Mouse (Mus musculus): ENCODE measurements at regions not wholly inside any gene's neighbourhood (a gene's known extent, or its start where the extent isn't known, plus 50 kb on each side); places are given as distances from the start of the nearest gene placed in this dataset.

DNA sequence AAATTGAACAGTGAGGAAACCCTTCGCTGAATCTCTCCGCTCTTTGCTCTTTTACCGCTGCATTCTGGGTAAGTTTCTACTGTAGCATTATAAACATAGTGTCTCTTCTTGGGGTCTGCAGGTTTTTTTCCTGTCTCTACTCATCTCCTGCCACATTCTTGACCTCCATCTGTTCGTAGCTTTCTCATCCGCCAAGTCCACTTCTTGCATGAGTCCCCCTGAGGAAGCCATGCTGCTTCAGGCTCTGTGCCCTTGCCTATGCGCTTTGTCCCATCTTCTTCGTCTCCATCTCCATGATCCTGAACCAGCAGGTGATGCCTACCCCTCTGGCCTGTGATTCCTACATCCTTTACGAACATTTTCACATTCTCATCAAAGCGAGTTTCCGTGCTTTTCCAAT is 60.0 kb upstream of the 4930583I09Rik start:
- ATAC-seq (ENCODE audit: insufficient number of reproducible peaks, insufficient read depth, low FRiP score, low read depth) = no peak
- no peaks in the 10 kb centered on the region for H3K36me3 ChIP-seq (ENCODE audit: control insufficient read depth, insufficient read depth, low read length)
- no peaks in the 10 kb centered on the region for H3K4me1 ChIP-seq (ENCODE audit: control insufficient read depth, insufficient read depth, low read length)
- H3K4me3 ChIP-seq (ENCODE audit: low read depth, low read length) = no peak overlapping the region
- no peaks in the 10 kb centered on the region for H3K27me3 ChIP-seq (ENCODE audit: control insufficient read depth, insufficient read depth, low read length)
- H3K4me2 ChIP-seq (replicated peaks; ENCODE audit: low read depth, low read length) = no peak overlapping the region
- no peaks in the 10 kb centered on the region for H3K9me3 ChIP-seq (ENCODE audit: control insufficient read depth, low read depth, low read length)
- 95% methylated on average over 10 of the region's 10 CpGs for WGBS
- H3K9ac ChIP-seq (replicated peaks; ENCODE audit: low read depth, low read length) = no peak overlapping the region
- H3K27ac ChIP-seq (ENCODE audit: low read length) = no peak overlapping the region

DNA sequence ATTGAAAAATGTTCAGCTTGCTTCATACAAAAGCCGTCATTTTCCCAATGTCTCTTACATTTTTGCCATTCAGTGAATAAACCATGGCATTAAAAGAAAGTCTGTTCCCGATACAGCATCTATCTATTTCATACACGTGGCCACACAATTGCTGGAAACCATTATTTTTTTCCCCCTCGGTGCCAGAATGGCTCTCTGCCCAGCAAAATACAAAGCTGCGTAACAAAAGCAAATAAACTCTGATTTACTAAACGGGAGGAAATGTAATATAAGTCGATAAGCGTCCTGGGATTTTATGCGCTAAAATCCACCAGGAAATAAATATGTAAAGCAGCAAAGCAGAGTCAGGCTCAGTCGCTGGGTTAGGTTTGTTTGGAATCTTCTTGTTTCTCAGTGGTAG is 59.6 kb upstream of the 4930583I09Rik start:
- Histone ChIP-seq H3K4me3 (ENCODE audit: low read depth, low read length) (no peak overlapping the region), H3K9ac (replicated peaks; ENCODE audit: low read depth, low read length) (no peak overlapping the region), H3K27me3 (ENCODE audit: control insufficient read depth, insufficient read depth, low read length) (no peaks in the 10 kb centered on the region), H3K9me3 (ENCODE audit: control insufficient read depth, low read depth, low read length) (no peaks in the 10 kb centered on the region), H3K4me2 (replicated peaks; ENCODE audit: low read depth, low read length) (no peak overlapping the region), H3K36me3 (ENCODE audit: control insufficient read depth, insufficient read depth, low read length) (no peaks in the 10 kb centered on the region), H3K4me1 (ENCODE audit: control insufficient read depth, insufficient read depth, low read length) (no peaks in the 10 kb centered on the region), H3K27ac (ENCODE audit: low read length) (no peak overlapping the region)
- no peak for ATAC-seq (ENCODE audit: insufficient number of reproducible peaks, insufficient read depth, low FRiP score, low read depth)
- WGBS = 85% methylated on average over 10 of the region's 10 CpGs

DNA sequence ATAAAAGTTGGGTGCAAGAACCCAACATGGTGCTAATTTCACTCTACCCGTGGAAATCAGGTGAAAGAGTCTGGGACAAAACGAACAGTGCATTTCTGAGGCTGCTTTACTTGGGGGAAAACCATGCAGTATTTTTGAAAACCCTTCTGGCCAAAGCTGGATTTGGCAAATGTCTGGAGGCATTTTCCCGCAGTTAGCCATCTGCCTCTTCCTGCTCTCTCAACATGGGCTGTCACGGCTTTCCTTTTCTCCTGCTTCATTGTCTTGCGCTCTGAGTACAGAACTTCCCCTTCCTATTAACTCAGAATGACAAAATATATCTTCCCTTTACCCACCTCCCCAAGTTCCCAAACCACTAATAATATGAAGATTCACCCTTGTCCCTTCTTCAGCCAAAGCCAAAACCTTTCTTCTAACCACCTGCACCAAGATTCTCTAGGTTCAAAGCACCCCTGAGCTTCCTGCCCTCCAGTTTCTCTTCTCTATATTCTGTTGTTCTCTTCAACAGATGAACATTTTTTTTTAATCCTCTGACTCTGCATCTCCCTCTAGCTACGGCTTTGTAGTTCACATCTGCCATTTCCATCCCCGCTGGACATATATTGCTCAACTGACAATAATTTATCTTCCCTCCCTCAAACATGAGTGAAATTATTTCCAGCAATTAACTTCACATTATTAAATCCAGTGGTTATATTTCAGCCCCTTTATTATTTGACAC is 57.5 kb upstream of the 4930583I09Rik start:
- 77% methylated on average over 7 of the region's 7 CpGs for WGBS
- no peak for ATAC-seq (ENCODE audit: insufficient number of reproducible peaks, insufficient read depth, low FRiP score, low read depth)
- H3K36me3 ChIP-seq (ENCODE audit: control insufficient read depth, insufficient read depth, low read length) = no peaks in the 10 kb centered on the region

More for the DNA sequence above, 57.5 kb upstream of the 4930583I09Rik start:
- no peak overlapping the region for H3K4me2 ChIP-seq (replicated peaks; ENCODE audit: low read depth, low read length)
- H3K27me3 ChIP-seq (ENCODE audit: control insufficient read depth, insufficient read depth, low read length) = no peaks in the 10 kb centered on the region
- H3K9me3 ChIP-seq (ENCODE audit: control insufficient read depth, low read depth, low read length) = no peaks in the 10 kb centered on the region
- no peak overlapping the region for H3K4me3 ChIP-seq (ENCODE audit: low read depth, low read length)
- no peaks in the 10 kb centered on the region for H3K4me1 ChIP-seq (ENCODE audit: control insufficient read depth, insufficient read depth, low read length)
- no peak overlapping the region for H3K9ac ChIP-seq (replicated peaks; ENCODE audit: low read depth, low read length)
- H3K27ac ChIP-seq (ENCODE audit: low read length) = no peak overlapping the region
